Mouse (Mus musculus) lung, embryonic 14.5 days (tissue): ENCODE results near the gene Stau1. TPM values are rescaled to one million over a fixed set of nuclear protein-coding genes. Genes with fewer than 3 reads are reported as not detected.
"Not testable (repeated sequence)": the region's sequence is repeated elsewhere in the genome, so short reads cannot be mapped to it uniquely, and the experiment has no call there.

Experiments used
- ATAC-seq: fragments of 200-750 bp; cut with Nextera tagmentation; 2 replicates; pipeline ENCODE4 v1.8.0; 2017; ENCODE audit warnings: mild to moderate bottlenecking, moderate TSS enrichment, moderate library complexity; ENCODE audit not compliant: insufficient read depth
- DNase-seq: peaks from one replicate; pipeline ENCODE4 v3.0.0-alpha.2; 2015
- H3K27ac ChIP-seq: fragments of 300-500 bp; sonication (generic); 2 replicates; pipeline ENCODE4 v1.5.1; 2014; ENCODE audit warnings: low read depth, mild to moderate bottlenecking, moderate library complexity
- H3K27me3 ChIP-seq: fragments of 300-500 bp; sonication (generic); 2 replicates; pipeline ENCODE4 v1.6.1; 2014; ENCODE audit warnings: low read length, control low read depth; ENCODE audit not compliant: insufficient read depth
- H3K36me3 ChIP-seq: fragments of 300-500 bp; sonication (generic); 2 replicates; pipeline ENCODE4 v1.6.1; 2014; ENCODE audit warnings: control low read depth; ENCODE audit not compliant: insufficient read depth
- H3K4me1 ChIP-seq: fragments of 300-500 bp; sonication (generic); 2 replicates; pipeline ENCODE4 v1.6.1; 2014; ENCODE audit warnings: antibody characterized with exemption, control low read depth; ENCODE audit not compliant: insufficient read depth
- H3K4me2 ChIP-seq: fragments of 300-500 bp; sonication (generic); 2 replicates; pipeline ENCODE4 v1.6.1; 2014; ENCODE audit warnings: mild to moderate bottlenecking
- H3K4me3 ChIP-seq: fragments of 300-500 bp; sonication (generic); 2 replicates; pipeline ENCODE4 v1.5.1; 2014; ENCODE audit warnings: low read depth, low read length
- H3K9ac ChIP-seq: fragments of 300-500 bp; sonication (generic); 2 replicates; pipeline ENCODE4 v1.6.1; 2014
- H3K9me3 ChIP-seq: fragments of 300-500 bp; sonication (generic); 2 replicates; pipeline ENCODE4 v1.6.1; 2016; ENCODE audit warnings: low read depth, low read length, control low read depth
- CTCF ChIP-seq: IDR thresholded peaks from 2 replicates; pipeline ENCODE4 v1.5.1; 2016; ENCODE audit warnings: antibody characterized with exemption, low read depth
- WGBS: fragments of 180-500 bp; shearing (Covaris S2); extraction: QIAGEN DNeasy Blood & Tissue Kit; methylation state at CpG from one replicate; pipeline ENCODE4 v1.1.7; 2014; 5-methylcytosine and 5-hydroxymethylcytosine counted together
- polyA plus RNA-seq: library from polyadenylated mRNA; unstranded; fragments of >200 nt; fragmentation: Nextera tagmentation; extraction: Ambion mirVana; gene quantifications from 2 replicates; pipeline ENCODE4 v1.2.1, GENCODE M21; 2014

The Stau1 gene
- polyA plus RNA-seq, 1 experiment from 2014 or later = 84.8 TPM

DNA sequence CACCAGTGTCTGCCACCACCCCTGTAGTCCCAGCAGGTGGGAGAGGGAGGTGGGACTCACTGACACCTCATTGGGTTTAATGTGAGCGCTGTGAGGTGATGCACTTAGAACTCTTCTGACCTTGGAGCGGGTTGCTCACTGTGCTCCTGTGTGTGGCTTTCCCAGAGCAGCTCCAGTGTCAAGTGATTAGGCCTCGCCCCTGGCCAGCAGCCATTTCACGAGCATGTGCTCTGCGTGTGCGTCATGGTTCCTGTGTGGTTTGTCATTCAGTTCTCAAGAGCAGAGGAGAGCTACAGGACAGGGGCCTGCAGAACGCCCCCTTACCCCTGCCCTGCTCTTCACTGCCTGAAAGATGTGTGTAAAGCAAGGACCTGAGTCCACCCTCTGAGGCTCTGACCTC, 32.5 kb upstream of the Stau1 start:
- no peaks in the 10 kb centered on the region for H3K4me1 ChIP-seq
- no peaks in the 10 kb centered on the region for H3K9me3 ChIP-seq
- H3K27ac ChIP-seq = no peak overlapping the region
- ATAC-seq (no peak), DNase-seq (no peak)
- H3K4me2 ChIP-seq = no peak overlapping the region
- 90% methylated on average over 7 of the region's 7 CpGs for WGBS
- H3K4me3 ChIP-seq = no peak overlapping the region
- peaks cover 93% of the 10 kb centered on the region for H3K36me3 ChIP-seq
- H3K27me3 ChIP-seq = no peaks in the 10 kb centered on the region
- no peak overlapping the region for H3K9ac ChIP-seq
- TF ChIP-seq CTCF = no peak

- Histone ChIP-seq H3K9me3 (no peaks in the 10 kb centered on the region), H3K27me3 (no peaks in the 10 kb centered on the region), H3K9ac (no peak overlapping the region), H3K36me3 (peaks cover 62% of the 10 kb centered on the region), H3K4me3 (no peak overlapping the region), H3K4me2 (no peak overlapping the region), H3K27ac (no peak overlapping the region), H3K4me1 (0 out of 2 replicates have a peak, but pooled peaks cover 3% of the 10 kb centered on the region)
- ATAC-seq (no peak), DNase-seq (no peak)
- 89% methylated on average over 10 of the region's 10 CpGs for WGBS
- no peak for TF ChIP-seq CTCF
Observed at GRCm38 (mm10) chr2:167019396-167019795, 23.3 kb upstream of the Stau1 start.

DNA sequence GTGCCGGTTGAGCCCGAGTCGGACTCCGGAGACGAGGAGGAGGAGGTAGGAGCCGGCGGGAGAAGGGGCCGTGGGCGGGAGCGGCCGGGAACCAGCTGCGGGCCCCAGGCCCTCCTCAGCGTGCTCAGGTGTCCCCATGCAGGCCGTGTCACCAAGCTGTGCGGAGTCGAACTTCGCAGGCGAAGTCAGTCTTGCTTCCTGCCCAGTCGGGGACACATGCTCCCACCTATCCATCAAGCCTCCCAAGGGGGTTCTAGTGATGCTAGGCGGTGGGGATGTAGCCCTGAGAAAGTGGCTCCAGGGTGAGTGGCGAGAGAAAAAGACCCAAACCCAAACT, 19.3 kb upstream of the Stau1 start:
- under 1% methylated on average over 21 of the region's 21 CpGs for WGBS
- H3K9me3 ChIP-seq = no peaks in the 10 kb centered on the region
- no peaks in the 10 kb centered on the region for H3K27me3 ChIP-seq
- H3K4me1 ChIP-seq = 0 out of 2 replicates have a peak, but pooled peaks cover 3% of the 10 kb centered on the region
- peak overlapping the region; percentile 98 for H3K4me3 ChIP-seq
- H3K27ac ChIP-seq = peak overlapping the region; percentile 36; the same call in 1 of the 2 replicates
- ATAC-seq (peak; percentile 73), DNase-seq (no peak)
- H3K36me3 ChIP-seq = peaks cover 29% of the 10 kb centered on the region
- peak overlapping the region; percentile 89 for H3K4me2 ChIP-seq
- H3K9ac ChIP-seq = peak overlapping the region; percentile 82
- no peak for TF ChIP-seq CTCF

GRCm38 (mm10) chr2:167014702-167015381, 18.7 kb upstream of the Stau1 start, which contains the start of gene Ddx27:
Gene Ddx27 (plus strand): TSS chr2:167015193.
- peak; percentile 98 for DNase-seq
- H3K9ac ChIP-seq = peak within 1 kb of the TSS; percentile 82
- peak within 1 kb of the TSS; percentile 89 for H3K4me2 ChIP-seq
- H3K36me3 ChIP-seq = peaks cover 24% of the 10 kb centered on the region
- no peaks in the 10 kb centered on the region for H3K9me3 ChIP-seq
- WGBS = 2% methylated on average over 37 of the region's 37 CpGs
- TF ChIP-seq CTCF = peak; percentile 29; the same call in 1 of the 2 replicates
- peak; percentile 87 for ATAC-seq
- no peaks in the 10 kb centered on the region for H3K27me3 ChIP-seq
- 0 out of 2 replicates have a peak, but pooled peaks cover 3% of the 10 kb centered on the region for H3K4me1 ChIP-seq
- peak within 1 kb of the TSS; percentile 98 for H3K4me3 ChIP-seq
- H3K27ac ChIP-seq = peak within 1 kb of the TSS; percentile 86

- no peak for TF ChIP-seq CTCF
- DNase-seq (no peak), ATAC-seq (no peak)
- H3K36me3 ChIP-seq = no peaks in the 10 kb centered on the region
- H3K4me2 ChIP-seq = no peak overlapping the region
- H3K27ac ChIP-seq = no peak overlapping the region
- H3K27me3 ChIP-seq = no peaks in the 10 kb centered on the region
- H3K9ac ChIP-seq = no peak overlapping the region
- no peak overlapping the region for H3K4me3 ChIP-seq
- 82% methylated on average over 3 of the region's 3 CpGs for WGBS
- no peaks in the 10 kb centered on the region for H3K4me1 ChIP-seq
- H3K9me3 ChIP-seq = no peaks in the 10 kb centered on the region
Observed at GRCm38 (mm10) chr2:167010546-167010945, 14.4 kb upstream of the Stau1 start.

DNA sequence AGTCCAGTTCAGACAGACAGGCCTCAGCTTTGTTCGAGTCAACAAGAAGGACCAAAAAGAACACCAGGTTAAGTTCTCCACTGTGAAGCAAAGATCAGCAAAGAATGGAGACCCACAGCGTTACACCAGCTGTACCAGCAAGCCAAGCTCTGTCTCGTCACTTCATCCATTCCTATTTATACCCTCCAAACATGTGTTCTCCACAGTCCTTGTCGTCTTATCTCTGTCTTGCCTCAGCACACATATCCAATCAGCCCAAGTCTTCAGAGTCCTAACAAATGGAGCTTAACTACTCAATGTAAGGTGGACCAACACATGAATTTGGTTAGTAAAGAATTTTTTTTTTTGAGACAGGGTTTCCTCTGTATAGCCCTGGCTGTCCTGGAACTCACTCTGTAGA, 13.4 kb upstream of the Stau1 start:
- Histone ChIP-seq H3K27me3 (no peaks in the 10 kb centered on the region), H3K36me3 (no peaks in the 10 kb centered on the region)
- 53% methylated on average over 4 of the region's 4 CpGs for WGBS

GRCm38 (mm10) chr2:167007565-167007964, 11.5 kb upstream of the Stau1 start:
- not testable (repeated sequence) for H3K9me3 ChIP-seq, H3K9ac ChIP-seq, H3K27me3 ChIP-seq, H3K4me1 ChIP-seq, DNase-seq, H3K36me3 ChIP-seq, ATAC-seq, H3K4me2 ChIP-seq, H3K4me3 ChIP-seq, H3K27ac ChIP-seq
- WGBS = 80% methylated on average over 4 of the region's 4 CpGs

More for the DNA sequence above, 13.4 kb upstream of the Stau1 start:
- Histone ChIP-seq H3K9ac (no peak overlapping the region), H3K4me1 (no peaks in the 10 kb centered on the region), H3K9me3 (no peaks in the 10 kb centered on the region), H3K4me2 (no peak overlapping the region), H3K27ac (no peak overlapping the region), H3K4me3 (no peak overlapping the region)
- TF ChIP-seq CTCF = no peak
- no peak for ATAC-seq
- no peak for DNase-seq
